Mouse (Mus musculus): ENCODE data around the gene Has3.

Gene Has3

DNA sequence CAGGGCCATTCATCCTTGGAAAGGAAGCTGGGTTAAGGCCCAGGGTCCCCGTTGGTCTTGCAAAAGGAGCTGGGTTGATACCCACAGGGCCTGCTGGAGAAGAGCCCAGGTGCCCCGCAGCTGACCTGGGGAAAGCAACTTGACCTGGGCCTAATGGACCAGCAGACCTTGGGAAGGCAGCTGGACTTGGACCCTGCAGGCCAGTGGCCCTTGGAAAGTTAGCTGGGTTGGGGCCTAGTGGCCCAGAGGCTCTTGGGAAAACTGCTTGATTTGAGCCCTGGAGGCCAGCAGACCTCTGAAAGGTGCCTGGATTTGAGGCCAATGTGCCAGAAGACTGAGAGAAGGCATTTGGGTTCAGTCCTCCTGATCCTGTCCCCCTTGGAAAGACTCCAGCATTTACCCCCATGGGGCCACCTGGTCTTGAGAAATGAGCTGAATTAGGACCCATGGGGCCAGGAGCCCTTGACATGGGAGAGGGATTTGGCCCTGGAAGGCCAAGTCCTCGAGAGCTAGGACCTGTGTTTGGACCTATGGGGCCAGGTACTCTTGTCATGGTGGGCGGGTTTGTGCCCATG, 14.9 kb downstream of the Has3 start:
- WGBS, result 95% methylated on average over 4 of the region's 4 CpGs

DNA sequence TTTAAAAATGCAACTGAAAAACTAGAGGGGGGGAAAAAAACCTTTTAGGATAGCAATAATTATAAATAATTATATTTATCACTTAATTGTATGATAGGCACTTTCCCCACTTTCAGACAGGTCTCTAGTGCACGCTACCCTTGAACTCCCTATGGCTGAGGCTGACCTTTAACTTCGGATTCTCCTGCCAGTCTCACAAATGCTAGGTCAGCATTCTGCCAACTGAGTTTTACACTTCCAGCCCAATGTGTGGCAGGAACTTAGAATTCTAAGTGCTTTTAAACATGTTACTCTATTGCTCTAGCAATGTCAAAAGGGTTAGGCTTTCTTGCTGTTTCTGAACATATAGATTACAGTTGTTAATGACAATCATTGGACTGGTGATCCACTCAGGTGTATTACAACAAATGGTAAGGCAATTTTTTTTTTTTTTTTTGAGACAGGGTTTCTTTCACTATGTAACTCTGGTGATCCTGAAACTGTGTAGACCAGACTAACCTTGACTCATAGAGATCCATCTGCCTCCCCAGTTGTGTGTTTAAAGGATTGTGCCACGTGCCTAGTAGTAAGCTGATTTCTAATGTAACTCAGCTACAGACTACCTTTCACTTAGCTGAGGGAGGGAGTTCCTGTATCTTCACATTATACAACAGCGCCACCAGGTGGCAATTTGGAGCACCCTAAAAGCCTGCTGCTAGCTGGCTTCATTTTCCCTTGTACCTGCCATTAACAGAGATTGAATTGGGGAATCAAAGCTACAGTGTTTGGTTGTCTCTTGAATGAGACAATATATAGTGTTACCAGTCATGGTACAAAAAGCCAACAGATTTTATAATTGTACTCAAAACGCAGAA, 17.5 kb downstream of the Has3 start:
- WGBS, result 40% methylated on average over 5 of the region's 5 CpGs

DNA sequence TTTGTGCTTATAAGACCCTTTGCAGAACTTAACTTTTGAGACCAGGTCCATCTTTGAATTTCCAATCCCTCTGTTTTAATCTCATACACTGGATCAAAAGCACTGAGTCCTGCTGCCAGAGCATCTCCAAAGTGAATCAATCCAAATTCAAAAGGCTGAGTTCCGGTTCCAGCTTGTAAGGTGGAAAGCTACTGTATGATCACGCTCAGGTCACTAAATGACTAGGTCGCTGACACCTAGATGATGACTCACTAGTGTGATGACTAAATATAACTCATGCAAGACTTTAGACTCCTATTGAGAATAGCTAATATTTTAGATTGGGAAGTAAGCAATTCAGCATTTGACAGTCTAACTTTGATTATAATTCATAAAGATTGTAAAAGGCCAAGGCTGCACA, 18.8 kb downstream of the Has3 start:
- WGBS, result 81% methylated on average over 3 of the region's 3 CpGs

DNA sequence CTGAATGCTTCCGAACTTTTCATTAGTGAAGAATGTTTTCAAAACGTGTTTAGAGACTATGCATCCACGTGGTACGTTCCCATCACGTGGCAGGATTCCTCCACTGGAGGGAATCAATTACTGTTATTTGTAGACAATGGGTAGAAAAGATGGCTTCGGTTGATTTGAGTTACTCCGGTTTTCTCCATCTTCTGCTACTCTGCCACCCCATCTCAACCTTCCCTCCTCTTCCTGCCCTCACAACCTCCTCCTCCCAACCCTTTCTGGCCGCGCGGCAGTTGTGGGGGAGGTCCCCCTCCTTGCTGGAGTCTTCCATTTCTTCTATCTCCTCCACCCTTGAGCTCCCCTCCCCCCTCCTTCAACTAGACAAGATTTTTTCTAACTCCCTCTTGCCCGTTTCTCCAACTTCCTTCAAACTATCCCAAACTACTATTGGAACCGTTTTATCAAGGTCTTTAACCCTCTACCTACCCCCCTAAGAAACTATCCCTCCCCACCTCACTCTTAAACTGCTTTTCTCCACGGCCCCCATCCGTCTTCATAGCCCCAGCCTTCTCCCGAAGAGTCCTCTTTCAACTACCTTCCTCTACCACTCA, 22.3 kb downstream of the Has3 start:
- WGBS, result 1% methylated on average over 15 of the region's 15 CpGs

DNA sequence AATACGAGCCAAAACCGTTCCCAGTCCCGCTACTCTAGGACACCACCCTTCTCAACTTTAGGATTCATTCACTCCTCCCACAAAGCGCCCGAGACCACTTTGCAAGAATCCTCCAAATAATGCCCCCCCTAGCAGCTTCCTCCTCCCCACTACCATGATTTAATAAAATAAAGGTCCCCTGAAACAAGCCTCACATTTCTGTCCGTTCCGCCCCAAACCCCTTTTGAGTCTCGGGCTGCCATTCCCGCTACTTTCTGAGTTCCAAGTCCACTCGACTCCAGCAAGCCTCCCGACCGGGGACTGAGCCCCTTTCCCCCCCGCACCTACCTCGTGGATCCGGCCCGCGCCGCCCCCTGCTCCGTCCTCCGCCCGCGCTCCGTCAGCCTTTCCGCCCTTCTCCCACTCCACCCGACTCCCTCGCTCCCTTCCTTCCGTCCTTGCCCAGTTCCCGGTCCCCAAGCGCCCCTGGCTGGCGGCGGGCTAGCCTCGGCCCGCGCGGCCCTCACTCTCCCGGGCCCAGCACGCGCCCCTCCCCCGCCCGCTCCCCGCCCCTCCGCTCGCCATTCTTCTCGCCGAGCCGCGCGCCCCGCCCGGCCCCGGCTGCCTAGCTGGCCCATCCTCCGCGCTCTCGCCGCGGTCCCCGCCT, 22.9 kb downstream of the Has3 start:
- WGBS, result 1% methylated on average over 54 of the region's 57 CpGs

DNA sequence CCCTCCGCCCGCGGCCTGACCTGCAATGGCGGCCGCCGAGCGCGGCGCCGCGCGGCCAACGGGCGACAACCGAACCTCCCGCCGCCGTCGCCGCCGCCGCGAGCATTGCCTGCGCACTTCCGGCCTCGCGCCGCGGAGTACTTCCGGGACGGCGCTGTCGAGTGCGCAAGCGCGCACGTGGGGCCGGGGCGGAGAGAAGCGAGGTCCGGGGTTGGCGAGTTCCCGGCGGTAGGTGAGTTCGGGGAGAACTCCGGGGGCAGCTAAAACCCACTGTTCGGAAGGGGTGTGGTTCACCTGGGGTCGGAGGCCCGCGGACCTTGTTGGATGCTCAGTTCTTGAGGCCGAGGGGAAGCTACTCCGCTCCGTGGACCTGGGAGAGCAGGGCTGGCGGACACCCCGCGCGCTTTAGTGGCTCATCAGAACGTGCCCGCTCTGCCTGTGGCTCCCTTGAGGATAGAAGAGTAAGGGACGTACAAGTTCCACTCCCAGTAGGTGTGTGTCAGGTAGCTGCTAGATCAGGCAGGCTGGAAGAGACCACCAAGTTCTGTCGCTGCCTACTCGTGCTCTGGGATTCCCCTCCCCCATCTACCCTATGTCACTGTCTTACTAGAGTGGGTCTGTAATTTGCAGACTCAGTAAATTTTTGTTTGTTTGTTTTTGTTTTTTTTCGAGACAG, 23.6 kb downstream of the Has3 start, which contains the start of gene Utp4:
Gene Utp4 (plus strand): TSS at position 156 of the 676 bp plus-strand sequence.
- under 1% methylated on average over 63 of the region's 63 CpGs for WGBS

DNA sequence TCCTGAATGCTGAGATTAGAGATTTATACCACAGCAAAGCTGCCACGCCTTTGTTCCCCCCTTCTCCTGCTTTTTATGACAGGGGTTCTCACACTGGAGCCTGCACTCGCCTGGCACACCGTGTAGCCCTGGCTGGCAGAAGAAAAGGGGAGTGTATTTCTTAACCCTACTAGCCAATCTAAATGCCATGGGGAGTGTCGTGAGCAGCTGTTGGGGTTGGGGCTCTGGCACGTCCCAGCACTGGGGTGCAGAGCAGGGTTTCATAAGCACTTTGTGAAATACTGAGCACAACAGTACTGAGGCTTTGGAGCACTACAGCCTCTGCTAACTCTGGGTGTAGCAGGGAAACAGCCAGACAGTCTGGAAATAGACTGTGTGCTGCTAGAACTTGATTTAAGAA, 29.4 kb downstream of the Has3 start:
- 92% methylated on average over 5 of the region's 5 CpGs for WGBS

DNA sequence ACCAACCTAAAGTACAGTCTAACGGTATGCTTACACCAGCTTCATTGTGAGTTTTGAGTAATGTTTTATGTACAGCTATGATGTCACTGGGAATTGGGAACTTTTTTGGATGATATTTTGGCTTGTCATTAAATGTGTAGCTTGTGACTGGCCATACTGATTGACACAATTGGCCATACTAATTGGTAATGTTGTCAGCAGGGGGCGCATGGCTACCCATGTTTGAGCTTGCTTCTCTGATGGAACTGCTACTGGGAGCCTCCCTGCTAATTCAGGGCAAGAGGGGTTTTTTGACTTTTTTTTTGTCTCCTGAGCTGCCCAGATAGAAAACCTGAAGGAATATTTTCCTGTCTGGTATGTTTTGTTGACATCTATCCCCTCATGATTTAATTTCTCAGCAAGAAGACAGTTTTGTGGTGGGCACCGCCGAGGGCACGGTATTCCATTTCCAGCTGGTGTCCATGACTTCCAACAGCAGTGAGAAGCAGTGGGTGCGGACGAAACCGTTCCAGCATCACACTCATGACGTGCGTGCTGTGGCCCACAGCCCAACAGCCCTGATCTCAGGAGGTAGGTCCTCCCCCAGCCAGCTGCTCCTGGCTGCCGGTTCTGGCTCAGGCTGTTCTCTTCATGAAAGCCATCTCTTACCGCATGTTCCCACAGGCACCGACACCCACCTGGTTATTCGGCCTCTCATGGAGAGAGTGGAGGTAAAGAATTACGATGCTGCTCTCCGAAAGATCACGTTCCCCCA, 35.9 kb downstream of the Has3 start:
- WGBS, result 52% methylated on average over 17 of the region's 17 CpGs

DNA sequence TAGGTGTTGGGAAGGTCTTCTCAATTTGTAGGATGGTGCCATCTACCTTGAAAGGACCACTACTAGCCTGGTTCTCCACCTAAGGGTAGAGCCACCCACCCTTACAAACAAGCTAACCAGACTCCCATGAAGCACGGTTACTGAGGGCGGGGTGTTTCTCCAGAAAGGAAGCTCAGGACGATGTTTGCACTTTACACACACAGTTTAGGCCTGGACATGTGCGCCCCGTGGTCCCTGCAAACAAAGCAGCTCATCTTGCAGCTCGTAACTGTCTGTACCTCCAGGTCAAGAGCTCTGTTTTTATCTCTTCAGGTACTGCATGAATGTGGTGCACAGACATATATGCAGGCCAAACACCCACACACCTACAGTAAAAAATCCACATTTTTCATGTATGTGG, 36.6 kb downstream of the Has3 start:
- 79% methylated on average over 6 of the region's 6 CpGs for WGBS

DNA sequence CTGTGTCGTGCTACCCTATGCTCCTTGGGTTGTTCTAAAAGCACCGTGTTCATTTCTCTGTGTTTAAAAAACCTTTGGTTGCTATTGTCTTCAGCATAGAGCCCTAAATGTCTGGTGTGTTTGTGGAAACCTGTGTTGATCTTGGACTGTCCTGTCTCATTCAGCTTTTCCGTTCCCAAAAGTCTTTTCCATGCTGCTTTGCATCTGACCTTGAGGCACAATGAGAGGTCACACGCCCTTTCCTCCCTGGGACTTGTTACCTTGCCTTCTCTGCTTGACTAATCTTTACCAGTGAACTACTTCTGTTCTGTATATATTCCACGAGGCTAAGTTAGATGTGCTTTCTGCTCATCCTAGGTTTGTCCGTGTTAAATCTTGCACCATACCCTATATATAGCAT, 37.4 kb downstream of the Has3 start:
- WGBS, result 73% methylated on average over 6 of the region's 6 CpGs

DNA sequence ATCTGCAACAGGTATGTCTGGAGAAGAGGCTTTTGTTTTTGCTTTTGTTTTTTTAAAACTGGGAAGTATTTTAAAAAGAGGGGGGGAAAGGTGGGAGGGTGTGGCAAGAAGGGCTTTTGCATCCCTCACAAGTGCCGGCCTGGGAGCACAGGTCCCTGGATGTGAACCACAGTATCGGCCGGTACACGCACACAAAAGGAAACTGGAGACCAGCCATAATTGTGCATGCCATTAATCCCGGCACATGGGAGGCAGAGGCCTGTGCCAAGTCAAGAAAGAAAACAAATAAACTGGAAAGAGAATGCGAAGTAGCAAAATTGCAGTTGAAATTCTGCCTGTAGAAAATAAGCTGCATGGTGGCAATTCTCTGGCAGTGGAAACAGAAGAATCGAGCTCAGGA, 38.2 kb downstream of the Has3 start:
- 64% methylated on average over 7 of the region's 7 CpGs for WGBS

DNA sequence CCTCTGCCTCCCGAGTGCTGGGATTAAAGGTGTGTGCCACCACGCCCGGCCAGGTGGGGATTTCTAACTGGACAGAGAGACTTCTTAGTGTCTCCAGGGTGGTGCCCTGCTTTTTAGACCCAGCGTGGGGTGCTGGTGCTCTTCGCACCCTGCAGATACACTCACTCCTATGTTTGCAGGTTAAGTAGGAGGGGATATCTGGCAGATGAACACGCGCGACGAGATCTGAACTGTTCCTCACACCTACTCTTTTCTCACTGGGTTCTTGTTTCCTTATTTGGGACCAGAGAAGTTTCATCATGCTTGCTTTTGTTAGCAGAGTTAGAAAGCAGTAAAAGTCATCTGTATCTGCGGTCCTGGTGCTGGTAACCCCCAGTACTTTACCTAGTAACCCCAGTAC, 43.6 kb downstream of the Has3 start:
- 59% methylated on average over 10 of the region's 10 CpGs for WGBS

DNA sequence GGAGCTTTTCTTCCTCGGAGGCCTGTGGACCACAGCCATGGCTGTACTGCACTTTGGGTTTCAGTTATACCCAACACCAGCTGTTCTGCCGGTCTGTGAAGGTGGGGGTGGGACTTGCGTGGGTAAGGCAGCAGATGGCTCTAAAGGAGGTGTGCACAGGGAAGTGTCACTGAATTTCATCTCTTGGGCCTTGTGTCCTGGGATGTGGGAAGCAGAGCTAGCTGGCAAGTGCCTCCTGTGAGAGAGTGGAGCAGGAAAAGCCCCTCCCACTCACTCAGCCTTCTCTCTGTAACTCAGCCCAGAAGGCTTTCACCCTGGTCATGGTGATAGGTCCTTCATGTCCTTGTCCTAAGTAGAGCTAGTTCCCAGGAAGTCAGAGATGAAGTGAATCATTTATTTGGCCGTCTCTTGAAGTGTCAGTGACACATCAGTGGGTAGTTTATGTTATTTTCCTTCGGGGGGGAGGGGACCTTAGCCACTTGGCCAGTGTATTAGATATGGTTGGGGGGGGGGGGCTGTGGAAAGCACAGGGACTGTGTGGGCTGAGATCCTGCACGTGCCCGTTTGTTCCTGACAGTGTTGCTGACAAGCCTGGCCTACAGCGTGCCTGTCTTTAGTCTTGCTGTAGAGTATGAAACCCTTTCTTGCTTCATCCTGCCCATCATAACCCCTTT, 49.8 kb downstream of the Has3 start:
- WGBS, result 53% methylated on average over 8 of the region's 8 CpGs

DNA sequence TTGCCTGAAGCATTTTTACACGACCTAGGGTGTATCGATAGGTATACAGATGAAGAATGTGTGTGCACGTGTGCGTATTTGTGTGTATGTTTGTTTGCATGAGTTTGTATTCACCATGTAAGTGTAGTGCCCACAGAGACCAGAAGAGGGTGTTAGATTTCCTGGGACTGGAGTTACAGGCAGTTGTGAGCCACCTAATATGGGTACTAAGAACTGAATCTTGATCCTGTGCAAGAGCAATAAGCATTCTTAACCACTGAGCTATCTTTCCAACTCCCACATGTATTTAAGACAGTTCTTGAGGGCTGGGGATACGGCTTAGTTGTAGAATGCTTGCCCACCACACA, 50.3 kb downstream of the Has3 start:
- WGBS, result 93% methylated on average over 5 of the region's 5 CpGs

DNA sequence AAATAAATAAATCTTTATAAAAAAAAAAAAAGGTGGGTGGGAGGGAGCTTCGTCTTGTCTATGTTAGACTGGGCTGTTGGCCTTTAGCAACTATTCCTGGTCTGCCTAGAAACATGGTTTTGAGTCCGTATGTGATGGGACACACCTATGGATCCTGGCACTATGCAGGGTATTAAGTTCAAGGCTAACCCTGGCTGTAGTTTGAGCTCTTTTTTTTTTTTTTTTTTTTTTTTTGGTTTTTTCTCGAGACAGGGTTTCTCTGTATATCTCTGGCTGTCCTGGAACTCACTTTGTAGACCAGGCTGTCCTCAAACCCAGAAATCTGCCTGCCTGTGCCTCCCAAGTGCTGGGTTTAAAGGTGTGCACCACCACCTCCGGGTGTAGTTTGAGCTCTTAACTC, 54.0 kb downstream of the Has3 start:
- 78% methylated on average over 4 of the region's 4 CpGs for WGBS

DNA sequence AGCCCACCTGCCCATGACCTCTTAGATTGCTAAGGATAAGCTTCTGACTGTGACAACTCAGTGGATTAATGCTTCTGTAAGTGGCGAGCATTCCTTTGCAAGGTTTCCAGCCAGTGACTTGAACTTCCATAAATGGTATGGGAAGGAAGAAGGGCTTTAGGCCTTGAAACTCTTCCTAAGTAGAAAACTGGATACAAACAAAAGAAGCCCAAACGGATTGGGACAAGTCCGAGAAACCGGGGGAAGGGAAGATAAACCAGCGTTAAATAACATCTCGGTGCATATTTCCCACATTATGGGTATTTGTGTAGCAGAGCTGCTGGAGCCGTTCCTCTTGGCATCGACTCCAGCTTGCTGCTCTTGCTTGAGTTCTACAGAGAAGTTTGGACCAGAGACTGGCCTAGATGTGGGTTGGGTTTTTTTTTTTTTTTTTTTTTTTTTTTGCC, 54.9 kb downstream of the Has3 start:
- WGBS, result 47% methylated on average over 8 of the region's 8 CpGs

DNA sequence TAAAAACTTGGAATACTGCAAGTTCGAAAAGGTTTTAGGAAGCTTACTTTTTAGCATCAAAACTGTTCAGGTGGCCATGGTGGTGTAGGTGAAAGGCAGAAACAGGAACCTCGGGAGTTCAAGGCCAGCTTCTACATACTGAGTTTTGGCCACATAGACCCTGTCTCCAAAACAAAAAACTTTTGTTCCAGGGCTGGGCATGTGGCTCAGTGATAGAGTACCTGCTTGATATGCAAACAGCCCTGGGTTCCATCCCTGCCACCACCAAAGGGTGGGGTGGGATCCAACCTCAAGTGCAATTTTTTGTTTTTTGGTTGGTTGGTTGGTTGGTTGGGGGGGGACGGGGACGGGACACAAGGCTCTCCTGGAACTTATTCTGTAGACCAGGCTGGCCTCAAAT, 55.4 kb downstream of the Has3 start:
- 74% methylated on average over 4 of the region's 4 CpGs for WGBS

DNA sequence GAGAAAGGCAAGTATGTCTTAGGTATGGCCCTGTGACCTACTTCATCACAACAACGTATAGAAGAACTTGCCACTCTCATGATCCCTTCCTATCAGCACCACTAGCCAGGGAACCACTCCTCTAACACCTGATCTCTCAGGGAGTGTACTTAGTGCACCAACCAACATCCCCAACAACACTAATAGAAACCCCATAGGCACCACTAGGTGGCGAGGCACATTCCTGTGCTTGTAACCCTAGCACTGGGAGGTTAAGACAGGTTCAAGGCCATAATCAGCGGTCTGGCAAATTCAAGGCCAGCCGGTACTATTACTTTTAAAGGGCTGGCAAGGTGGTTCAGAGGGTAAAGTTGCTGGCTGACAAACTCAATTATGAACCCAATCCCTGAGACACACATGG, 57.2 kb downstream of the Has3 start:
- WGBS, result 77% methylated on average over 4 of the region's 4 CpGs

DNA sequence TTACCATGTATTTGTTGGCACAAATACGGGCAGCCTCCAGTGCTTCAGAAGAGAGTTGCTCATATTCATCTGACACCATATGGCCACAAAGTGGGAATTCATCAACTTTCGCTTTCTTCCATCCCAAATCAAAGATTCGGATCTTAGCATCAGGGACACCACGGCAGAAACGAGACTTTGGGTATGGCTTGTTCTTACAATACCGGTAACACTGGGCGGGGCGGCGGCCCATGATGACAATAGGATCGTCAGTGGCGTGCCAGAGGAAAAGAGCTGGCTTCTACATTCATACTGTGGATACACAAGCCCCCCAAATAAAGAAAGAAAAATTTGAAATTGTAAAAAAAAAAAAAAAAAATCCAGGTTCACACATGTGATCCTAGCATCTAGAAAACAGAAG, 58.1 kb downstream of the Has3 start:
- WGBS, result 84% methylated on average over 11 of the region's 11 CpGs

DNA sequence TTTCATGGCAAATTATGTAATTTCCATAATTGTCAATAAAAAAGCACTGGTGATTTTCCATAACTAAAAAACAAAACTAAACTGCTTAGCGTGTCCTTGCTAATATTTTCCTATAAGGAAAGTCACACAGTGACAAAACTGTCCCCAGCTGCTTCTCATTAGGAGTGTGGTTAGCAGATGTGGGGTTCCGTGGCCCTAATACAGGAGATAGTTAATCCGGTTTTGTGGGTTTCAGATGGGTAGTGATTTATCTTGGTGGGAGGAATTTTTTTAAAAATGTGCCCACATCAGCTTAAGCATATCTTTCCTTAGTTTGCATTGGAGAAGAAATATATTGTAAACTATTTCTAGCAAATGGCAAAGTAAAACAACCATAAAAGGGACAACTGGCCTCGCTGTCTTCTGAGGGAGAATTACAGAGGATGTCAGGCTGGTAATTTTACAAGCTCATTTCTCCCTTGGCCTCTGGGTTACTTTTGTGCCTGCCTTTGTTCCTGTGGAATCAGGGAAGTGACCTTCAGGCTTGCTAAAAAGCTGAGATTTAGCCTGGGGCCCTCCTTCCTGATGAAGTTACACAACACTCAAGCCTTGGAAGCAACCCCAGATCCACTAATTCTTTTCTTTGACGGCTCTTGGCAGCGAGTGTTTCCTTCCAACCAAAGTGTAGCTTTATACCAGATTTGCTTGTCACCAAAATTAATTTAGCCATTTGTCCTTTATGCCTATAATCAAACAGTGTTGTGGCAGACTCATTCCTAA, 59.3 kb downstream of the Has3 start:
- 60% methylated on average over 6 of the region's 6 CpGs for WGBS

Measured in cerebral cortex, adult 2 months (tissue).